Mouse (Mus musculus) heart, postnatal 0 days (tissue): ENCODE data around the gene Guk1.

Source experiments
- CTCF ChIP-seq: IDR thresholded peaks from 2 replicates; pipeline ENCODE4 v1.5.1; 2016; ENCODE audit warnings: antibody characterized with exemption, control low read depth, low read depth
- EP300 ChIP-seq: IDR thresholded peaks from 2 replicates; pipeline ENCODE4 v1.6.1; 2016; ENCODE audit warnings: antibody characterized with exemption, low read depth

GRCm38 (mm10) chr11:59209003-59209441, 17.0 kb upstream of the Guk1 start:
- TF ChIP-seq CTCF (peak; percentile 69), EP300 (no peak)
